Mouse (Mus musculus) C2C12 (cell line): ENCODE data around the gene Tent4a.

Source experiments
- CEBPB ChIP-seq: IDR thresholded peaks from one replicate; pipeline ENCODE4 v1.6.1; 2011; ENCODE audit warnings: low read depth, mild to moderate bottlenecking, control low read depth, moderate library complexity
- CTCF ChIP-seq: IDR thresholded peaks from one replicate; pipeline ENCODE4 v1.5.1; 2011; ENCODE audit not compliant: control insufficient read depth, insufficient read depth, insufficient read length
- MAX ChIP-seq: IDR thresholded peaks from one replicate; pipeline ENCODE4 v1.6.1; 2011; ENCODE audit warnings: mild to moderate bottlenecking, control low read depth

DNA sequence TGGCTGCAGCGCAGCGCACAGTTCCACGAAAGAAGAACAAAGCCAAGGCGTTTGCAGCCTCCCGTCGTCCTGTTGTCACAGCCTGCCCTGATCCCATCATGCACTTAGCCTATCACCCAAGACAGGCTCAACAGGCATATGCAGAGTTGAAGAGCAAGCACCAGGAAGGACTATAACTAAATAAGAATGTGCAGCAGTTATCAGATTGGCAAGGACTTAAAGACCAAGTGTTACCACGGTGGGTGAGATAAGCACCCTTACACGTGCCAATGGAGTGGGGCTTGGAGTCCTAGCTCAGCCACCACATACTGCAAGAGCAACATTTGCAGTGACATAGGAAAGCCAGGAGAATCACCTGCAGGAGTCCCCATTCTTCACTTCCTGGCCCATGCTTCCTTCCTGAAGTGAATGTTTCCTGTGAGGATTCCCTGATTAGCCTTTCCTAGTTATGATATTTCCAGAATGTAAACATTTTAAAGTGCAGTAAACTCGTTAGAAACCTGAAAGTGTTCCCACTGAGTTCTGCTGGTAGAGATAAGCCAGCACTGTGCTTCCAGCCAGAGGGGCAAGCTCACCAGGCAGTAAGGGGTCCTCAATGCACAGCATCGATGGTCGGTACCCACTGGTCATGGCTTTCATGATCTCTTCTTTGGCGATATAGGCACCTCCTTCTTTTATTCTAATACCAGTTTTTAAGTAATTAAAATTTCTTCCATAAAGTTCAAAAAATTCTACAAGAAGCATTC, 27.9 kb downstream of the Tent4a start:
- TF ChIP-seq CTCF (no peak), MAX (no peak), CEBPB (no peak)
